Mouse (Mus musculus) lung, adult 2 months (tissue): ENCODE data around the gene Tmprss2. TPM values are rescaled to one million over a fixed set of nuclear protein-coding genes. Genes with fewer than 3 reads are reported as not detected.

Source experiments
- DNase-seq: peaks from one replicate; pipeline ENCODE4 v3.0.0; 2022
- H3K4me1 ChIP-seq: fragments of 200-500 bp; 2 replicates; pipeline ENCODE4 v1.6.1; 2011; ENCODE audit warnings: low read length; ENCODE audit not compliant: control insufficient read depth, insufficient read depth
- H3K4me3 ChIP-seq: fragments of 200-500 bp; replicated peaks from 2 replicates; pipeline ENCODE3; 2011; ENCODE audit warnings: low read depth, mild to moderate bottlenecking, control low read depth, low read length; ENCODE audit errors: extremely low read depth
- CTCF ChIP-seq: fragments of 200-500 bp; IDR thresholded peaks from 2 replicates; pipeline ENCODE4 v1.5.1; 2011; ENCODE audit warnings: mild to moderate bottlenecking, low read length, control low read depth; ENCODE audit not compliant: insufficient read depth
- POLR2A ChIP-seq: fragments of 200-500 bp; IDR thresholded peaks from 2 replicates; pipeline ENCODE4 v1.6.1; 2011; ENCODE audit warnings: low read depth, mild to moderate bottlenecking, control low read depth, low read length, borderline replicate concordance; ENCODE audit errors: extremely low read depth
- WGBS: fragments of 180-500 bp; shearing (Covaris S2); methylation state at CpG from one replicate; pipeline ENCODE4 v1.1.7; 2018; 5-methylcytosine and 5-hydroxymethylcytosine counted together
- polyA plus RNA-seq: library from polyadenylated mRNA; depleted of rRNA; stranded (reverse); fragments of >200 nt; gene quantifications from 2 replicates; pipeline ENCODE4 v1.2.3, GENCODE M21; 2012; rRNA removed

Gene Tmprss2
- polyA plus RNA-seq: 45.1 and 56.6 TPM in 2 replicates

GRCm38 (mm10) chr16:97610939-97611338, at the start of gene Tmprss2:
TSS of gene Tmprss2 (minus strand) at chr16:97611195.
- WGBS: 2% methylated on average over 30 of the region's 30 CpGs
- H3K4me1 ChIP-seq: peaks cover 3% of the 10 kb centered on the region; the same call in 1 of the 2 replicates
- peak within 1 kb of the TSS; percentile 38 for H3K4me3 ChIP-seq
- DNase-seq: peak; percentile 70
- peak; percentile 72; the same call in 1 of the 2 replicates for TF ChIP-seq POLR2A
- no peak for TF ChIP-seq CTCF

GRCm38 (mm10) chr16:97659225-97659658, 48.2 kb upstream of the Tmprss2 start:
- TF ChIP-seq CTCF: no peak
- TF ChIP-seq POLR2A: no peak
- WGBS: 61% methylated on average over 1 of the region's 1 CpGs
- Histone ChIP-seq H3K4me1 (peaks cover 6% of the 10 kb centered on the region; the same call in 1 of the 2 replicates), H3K4me3 (no peak overlapping the region)
- no peak for DNase-seq

GRCm38 (mm10) chr16:97658481-97658880, 47.5 kb upstream of the Tmprss2 start:
- WGBS: 49% methylated on average over 6 of the region's 6 CpGs
- Histone ChIP-seq H3K4me3 (no peak overlapping the region), H3K4me1 (peaks cover 6% of the 10 kb centered on the region; the same call in 1 of the 2 replicates)
- TF ChIP-seq POLR2A (no peak), CTCF (no peak)
- DNase-seq: no peak

DNA sequence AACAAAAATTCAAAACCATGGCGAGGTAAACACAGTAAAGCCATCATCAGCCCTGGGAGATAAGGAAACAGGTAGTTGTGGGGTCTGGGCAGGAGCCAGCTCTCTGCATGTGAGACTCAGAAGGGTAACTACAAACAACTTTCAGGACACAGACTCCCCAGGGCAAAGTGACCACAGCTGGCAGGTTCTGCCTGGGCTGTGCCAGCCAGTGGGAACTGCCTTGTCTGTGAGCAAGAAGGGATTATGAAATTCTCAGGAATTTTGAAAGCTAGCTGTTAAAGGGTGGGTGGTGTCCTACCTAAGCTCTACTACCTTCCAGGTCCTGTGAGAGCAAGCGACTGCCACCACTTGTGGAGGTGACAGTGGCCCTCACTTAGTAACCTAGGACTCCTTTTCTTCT, 44.8 kb upstream of the Tmprss2 start:
- DNase-seq: peak; percentile 33
- TF ChIP-seq CTCF (no peak), POLR2A (no peak)
- WGBS: 25% methylated on average over 2 of the region's 2 CpGs
- no peak overlapping the region for H3K4me3 ChIP-seq
- peaks cover 6% of the 10 kb centered on the region; the same call in 1 of the 2 replicates for H3K4me1 ChIP-seq

DNA sequence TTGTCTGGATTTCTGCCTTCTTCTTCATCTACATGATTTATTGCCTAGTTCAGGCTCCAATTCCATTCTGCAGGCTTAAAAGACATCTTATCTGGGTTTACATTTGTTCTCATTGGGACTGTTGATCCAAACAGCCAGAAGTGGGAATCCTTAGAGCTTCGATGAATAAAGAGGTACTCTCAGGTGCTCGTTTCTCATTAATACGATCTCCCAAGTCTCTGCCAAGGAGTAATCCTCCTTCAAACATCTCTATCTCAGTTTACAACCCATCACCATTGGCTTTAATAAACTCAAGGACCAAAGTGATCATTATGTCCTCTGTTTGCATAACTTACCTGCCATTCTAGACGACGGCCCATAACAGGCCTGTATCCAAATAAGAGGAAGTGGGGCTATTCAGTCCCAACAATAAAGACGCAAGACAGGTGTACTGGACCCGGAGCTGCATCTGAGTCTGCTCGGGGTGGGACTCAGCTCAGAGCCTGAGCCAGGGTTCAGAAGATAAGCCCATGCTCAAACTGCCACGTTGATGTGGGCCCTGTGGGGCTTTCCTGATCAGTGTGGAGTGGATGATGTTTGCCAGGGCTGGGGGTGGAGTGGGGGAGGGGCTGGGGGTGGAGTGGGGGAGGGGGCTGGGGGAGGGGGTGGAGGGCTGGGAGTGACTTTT, 38.7 kb upstream of the Tmprss2 start:
- Histone ChIP-seq H3K4me1 (no peaks in the 10 kb centered on the region), H3K4me3 (no peak overlapping the region)
- no peak for DNase-seq
- WGBS: 58% methylated on average over 9 of the region's 9 CpGs
- TF ChIP-seq CTCF (no peak), POLR2A (no peak)

GRCm38 (mm10) chr16:97644681-97645080, 33.7 kb upstream of the Tmprss2 start:
- Histone ChIP-seq H3K4me3 (no peak overlapping the region), H3K4me1 (no peaks in the 10 kb centered on the region)
- DNase-seq: no peak
- TF ChIP-seq POLR2A: no peak
- TF ChIP-seq CTCF: no peak

GRCm38 (mm10) chr16:97639630-97640029, 28.6 kb upstream of the Tmprss2 start:
- WGBS: 83% methylated on average over 3 of the region's 3 CpGs
- Histone ChIP-seq H3K4me3 (no peak overlapping the region), H3K4me1 (no peaks in the 10 kb centered on the region)
- TF ChIP-seq POLR2A: no peak
- no peak for TF ChIP-seq CTCF
- no peak for DNase-seq

GRCm38 (mm10) chr16:97632880-97633484, 22.0 kb upstream of the Tmprss2 start:
- TF ChIP-seq CTCF: no peak
- TF ChIP-seq POLR2A: no peak
- Histone ChIP-seq H3K4me1 (no peaks in the 10 kb centered on the region), H3K4me3 (no peak overlapping the region)
- 47% methylated on average over 4 of the region's 4 CpGs for WGBS
- no peak for DNase-seq

GRCm38 (mm10) chr16:97623166-97623565, 12.2 kb upstream of the Tmprss2 start:
- no peak for DNase-seq
- WGBS: 79% methylated on average over 6 of the region's 6 CpGs

DNA sequence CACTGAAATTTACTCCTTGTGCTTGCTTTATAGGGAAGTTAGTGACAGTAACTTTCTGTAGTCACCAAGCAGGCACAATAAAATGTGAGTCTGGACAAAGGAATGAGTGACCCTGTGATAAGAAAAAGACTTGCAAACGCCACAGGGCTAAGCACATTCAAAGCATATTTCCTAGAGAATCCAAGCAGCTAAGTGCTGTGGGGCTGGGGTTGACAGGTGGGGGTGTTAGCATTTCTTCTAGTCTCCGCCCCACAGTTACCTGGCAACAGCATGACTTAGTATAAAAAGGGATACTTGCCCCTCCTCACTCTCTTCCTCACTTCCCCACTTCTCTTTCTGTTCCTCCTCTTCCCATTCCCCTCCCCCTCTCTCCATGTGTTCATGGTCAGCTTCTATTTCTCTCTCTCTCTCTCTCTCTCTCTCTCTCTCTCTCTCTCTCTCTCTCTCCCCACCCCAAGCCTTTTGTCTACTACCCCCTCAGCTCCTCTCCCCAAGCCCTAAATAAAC, 11.4 kb upstream of the Tmprss2 start:
- no peak overlapping the region for H3K4me3 ChIP-seq
- no peak for DNase-seq
- 33% methylated on average over 2 of the region's 2 CpGs for WGBS
- no peaks in the 10 kb centered on the region for H3K4me1 ChIP-seq
- TF ChIP-seq CTCF (no peak), POLR2A (no peak)

More at GRCm38 (mm10) chr16:97623166-97623565, 12.2 kb upstream of the Tmprss2 start:
- Histone ChIP-seq H3K4me3 (no peak overlapping the region), H3K4me1 (no peaks in the 10 kb centered on the region)
- TF ChIP-seq CTCF (no peak), POLR2A (no peak)
